Mouse (Mus musculus): ENCODE data around the gene Fmnl2.

DNA sequence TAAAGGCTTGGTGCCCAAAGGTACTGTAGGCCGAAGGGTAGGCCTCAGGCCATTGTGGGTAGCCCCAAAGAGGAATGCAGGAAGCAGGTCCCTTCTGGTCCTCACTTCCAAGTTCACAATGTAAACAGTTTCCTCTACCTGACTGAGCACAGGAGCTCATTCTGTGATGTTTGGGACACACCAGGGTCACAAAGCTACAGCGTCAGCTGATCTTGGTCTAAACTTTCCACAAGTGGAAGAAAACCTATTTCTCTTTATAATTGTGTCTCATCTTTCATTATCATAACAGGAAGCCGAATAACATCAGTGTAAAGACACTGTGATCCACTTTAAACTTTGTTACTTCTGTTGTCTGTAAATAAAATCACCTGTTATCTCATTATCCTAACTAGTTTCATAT is 237.8 kb downstream of the Fmnl2 start:
- TF ChIP-seq CTCF (conservative IDR thresholded peaks at IDR 0.05; ENCODE audit: insufficient read depth, insufficient read length, low read depth, low read length) = no peak
- TF ChIP-seq POLR2A (IDR thresholded peaks at IDR 0.05; ENCODE audit: low read depth, low read length) = no peak

All from kidney, adult 2 months (tissue).